In the genomic region with DNA sequence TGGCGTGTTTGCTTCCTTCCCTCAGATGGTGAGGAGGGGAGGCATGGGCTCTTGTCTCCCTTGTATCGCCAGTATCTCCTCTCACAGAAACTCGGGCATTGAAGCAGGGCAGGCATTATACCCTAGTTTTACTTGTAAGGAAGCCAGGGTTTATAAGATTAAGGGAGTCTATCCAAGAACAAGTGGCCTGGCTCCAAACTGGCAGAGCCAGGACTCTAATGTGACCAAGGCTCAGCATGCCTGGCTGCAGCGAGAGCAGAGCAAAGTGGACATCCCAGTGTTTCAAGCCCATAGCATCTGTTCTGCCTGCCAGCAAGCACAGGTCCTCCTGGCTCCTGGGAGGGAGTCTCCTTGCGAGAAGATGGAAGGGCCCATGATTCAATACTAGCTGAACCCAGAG, we compare ENCODE assay signal across 18 mouse cellular contexts.
DNase-seq lines count a peak whose midpoint lies in the region; ATAC-seq and TF ChIP-seq lines count a peak whose summit lies in the region.
"Had no signal": no experiment of that assay in that cellular context is flagged by ENCODE, and none has a peak within 500 bp of the region (broad histone marks: within the 10 kb centered on the region; RNA-seq: fewer than 3 reads in every experiment).

No protein-coding gene starts in this region.

- no peak for TF ChIP-seq POLR2A in bone marrow macrophage, adult 2 months (IDR thresholded peaks at IDR 0.05; ENCODE audit: borderline replicate concordance, low read depth, low read length)

- H3K27ac ChIP-seq in bone marrow macrophage, adult 2 months (ENCODE audit: insufficient read depth, low read depth, low read length): peak overlapping the region; percentile 6; the same call in 1 of the 2 replicates
- H3K27ac ChIP-seq: hindbrain, embryonic 15.5 days; kidney, postnatal 0 days; limb, embryonic 15.5 days; liver, embryonic 15.5 days; midbrain, embryonic 12.5 days; neural tube, embryonic 13.5 days had no signal

- no peak for ATAC-seq in erythroid progenitor cell, adult 5-6 weeks (replicated peaks; ENCODE audit: low FRiP score, poor library complexity, severe bottlenecking)
- ATAC-seq: forebrain, embryonic 14.5 days; intestine, embryonic 16.5 days had no signal

- no peak overlapping the region for H3K4me3 ChIP-seq in bone marrow macrophage, adult 2 months (ENCODE audit: insufficient read depth, low read length)
- H3K4me3 ChIP-seq: heart, embryonic 12.5 days; hindbrain, embryonic 15.5 days; limb, embryonic 15.5 days; liver, embryonic 15.5 days; midbrain, embryonic 12.5 days; neural tube, embryonic 13.5 days had no signal

- no peak for TF ChIP-seq CTCF in bone marrow macrophage, adult 2 months (IDR thresholded peaks at IDR 0.05; ENCODE audit: low read depth, low read length)

- intact Hi-C loops in left cerebral cortex, postnatal 4 days (cut with DNase I): no loop called here
- intact Hi-C loops in left cerebral cortex, postnatal 10 days (cut with DNase I): no loop called here

- DNase-seq in cerebellum, adult 18-20 months: peak; percentile 4 to 10
- no peak for DNase-seq in cerebellum, adult 11 months
- peak; percentile 75 for DNase-seq in left cerebral cortex, postnatal 4 days
- no peak for DNase-seq in left cerebral cortex, postnatal 10 days (ENCODE audit: extremely low spot score in 1 of 2, low spot score in 2 of 2)
- peak; percentile 71 to 75 for DNase-seq in cerebellum, postnatal 14 days
- no peak for DNase-seq in layer of hippocampus, adult 9-10 months (ENCODE audit: low spot score)
- DNase-seq: layer of hippocampus, postnatal 36 days had no signal

- peaks cover 15% of the 10 kb centered on the region for H3K4me1 ChIP-seq in bone marrow macrophage, adult 2 months (ENCODE audit: control insufficient read depth, insufficient read depth, low read length)
- H3K4me1 ChIP-seq: liver, embryonic 15.5 days had no signal

Comparison
In these comparisons a context has a peak if more than half of its experiments do, and no peak if none do; other contexts are left out.
1. DNase-seq: peak in cerebellum, adult 18-20 months (2 of 2), left cerebral cortex, postnatal 4 days (single experiment) and cerebellum, postnatal 14 days (2 of 2); none in cerebellum, adult 11 months (single experiment), left cerebral cortex, postnatal 10 days (0 of 2) and layer of hippocampus, adult 9-10 months (single experiment).